Mouse (Mus musculus): Measurements from ENCODE around the gene Nr1i2. TPM values are rescaled to one million over a fixed set of nuclear protein-coding genes. Genes with fewer than 3 reads are reported as not detected.

The Nr1i2 gene
- polyA plus RNA-seq (2012; rRNA removed; ENCODE audit: low replicate concordance): not detected in 2 replicates

DNA sequence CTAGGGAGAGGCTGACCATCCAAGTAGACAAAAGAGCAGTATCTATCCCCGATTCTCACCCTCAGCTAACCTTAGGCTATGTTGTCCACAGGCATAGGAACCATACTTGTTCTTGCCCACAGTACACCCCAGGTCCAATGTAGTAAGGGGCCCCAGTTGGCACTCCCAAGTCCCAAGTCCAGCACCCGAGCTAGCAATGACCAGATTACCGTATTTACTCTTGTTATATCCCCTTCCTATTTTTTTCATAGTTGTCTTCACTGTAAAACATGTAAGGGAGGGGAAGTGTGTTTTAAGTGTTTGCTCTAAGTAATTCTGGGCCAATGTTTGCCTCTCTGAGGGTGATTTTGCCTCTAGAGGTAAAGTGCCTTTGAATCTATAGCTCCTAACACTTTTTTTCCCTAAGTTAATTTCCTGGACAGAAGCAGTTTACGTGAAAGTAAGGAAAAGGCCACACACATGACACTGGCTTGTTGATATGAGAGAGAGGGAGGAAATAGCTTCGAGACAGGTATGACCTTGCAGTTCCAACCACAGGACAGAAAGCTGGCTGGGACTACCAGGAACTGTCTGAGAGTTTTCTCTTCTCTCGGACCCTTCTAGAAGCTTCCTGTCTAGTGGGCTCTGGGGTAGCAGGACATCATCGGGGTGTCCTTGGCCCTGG lies at the start of gene Nr1i2:
TSS of gene Nr1i2 (minus strand) at position 140 of the 664 bp plus-strand sequence.

GRCm38 (mm10) chr16:38341396-38342324 lies 47.0 kb upstream of the Nr1i2 start, which contains the start of gene Maats1:
Gene Maats1, minus strand, starts transcription at chr16:38342143.

Other genes starting within 250 kb of the Nr1i2 start
- 13.5 and 20.2 TPM in 2 replicates for gene Gsk3b, start 205.8 kb downstream of the Nr1i2 start, polyA plus RNA-seq (2012; rRNA removed; ENCODE audit: low replicate concordance)
- 0.04 and 0.23 TPM in 2 replicates for gene Maats1, start 47.3 kb upstream of the Nr1i2 start, polyA plus RNA-seq (2012; rRNA removed; ENCODE audit: low replicate concordance)
- gene Cox17, start 52.2 kb upstream of the Nr1i2 start, polyA plus RNA-seq (2012; rRNA removed; ENCODE audit: low replicate concordance): 61.5 and 94.2 TPM in 2 replicates
- gene Gm21987, start 52.2 kb upstream of the Nr1i2 start, polyA plus RNA-seq (2012; rRNA removed; ENCODE audit: low replicate concordance): not detected in 2 replicates
- gene Popdc2, start 67.4 kb upstream of the Nr1i2 start, polyA plus RNA-seq (2012; rRNA removed; ENCODE audit: low replicate concordance): 18.0 and 25.7 TPM in 2 replicates
- 30.5 and 48.5 TPM in 2 replicates for gene Pla1a, start 138.3 kb upstream of the Nr1i2 start, polyA plus RNA-seq (2012; rRNA removed; ENCODE audit: low replicate concordance)
- gene Adprh, start 157.9 kb upstream of the Nr1i2 start, polyA plus RNA-seq (2012; rRNA removed; ENCODE audit: low replicate concordance): 27.6 and 52.1 TPM in 2 replicates
- gene Cd80, start 160.7 kb upstream of the Nr1i2 start, polyA plus RNA-seq (2012; rRNA removed; ENCODE audit: low replicate concordance): 0.59 and 0.71 TPM in 2 replicates
- 16.2 and 17.5 TPM in 2 replicates for gene Timmdc1, start 227.8 kb upstream of the Nr1i2 start, polyA plus RNA-seq (2012; rRNA removed; ENCODE audit: low replicate concordance)